Mouse (Mus musculus): ENCODE results near the gene 1700022I11Rik. TPM values are rescaled to one million over a fixed set of nuclear protein-coding genes. Genes with fewer than 3 reads are reported as not detected.

1700022I11Rik gene
- polyA plus RNA-seq, 1 experiment, result not detected

DNA sequence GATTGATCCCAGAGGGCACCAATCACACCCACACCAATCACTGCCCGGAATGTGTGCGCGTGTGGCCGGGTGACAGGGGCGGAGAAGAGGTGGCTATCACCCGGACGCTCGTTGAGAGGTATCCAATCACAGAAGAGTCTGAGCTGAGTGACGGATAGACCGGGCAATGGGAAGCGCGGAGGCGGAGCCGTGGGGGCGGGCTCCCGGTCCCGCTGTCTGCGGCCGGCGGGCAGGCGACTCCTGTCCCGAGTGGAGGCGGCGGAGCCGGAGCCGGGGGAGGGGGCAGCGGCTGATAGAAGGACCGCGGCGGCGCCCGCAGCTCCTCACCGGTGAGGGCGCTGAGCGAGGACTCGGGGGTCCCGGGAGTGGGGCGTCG lies 19.7 kb upstream of the 1700022I11Rik start, which contains the start of gene Dnajb5:
Gene Dnajb5, plus strand, starts transcription at position 139 of the 376 bp plus-strand sequence.
- Histone ChIP-seq H3K4me1 (replicated peaks; ENCODE audit: control insufficient read depth, insufficient read depth, low read length) (peaks cover 23% of the 10 kb centered on the region), H3K27ac (ENCODE audit: control insufficient read depth, insufficient read depth, low read length) (peak within 1 kb of the TSS; percentile 58; the same call in 1 of the 2 replicates), H3K36me3 (ENCODE audit: control insufficient read depth, insufficient read depth, low read length) (no peaks in the 10 kb centered on the region), H3K4me3 (ENCODE audit: control insufficient read depth, insufficient read depth, low read length) (peak within 1 kb of the TSS; percentile 84), H3K27me3 (ENCODE audit: control insufficient read depth, insufficient read depth, low read length) (no peaks in the 10 kb centered on the region)
- no peak for TF ChIP-seq POLR2A (IDR thresholded peaks at IDR 0.05; ENCODE audit: control insufficient read depth, extremely low read depth, insufficient read depth, low read length, poor library complexity)
- TF ChIP-seq CTCF (IDR thresholded peaks at IDR 0.05; ENCODE audit: borderline replicate concordance, control insufficient read depth, extremely low read depth, insufficient read depth, low read length, poor library complexity), result no peak; the same call in 1 of the 2 replicates
- WGBS, result 1% methylated on average over 39 of the region's 39 CpGs
- peak; percentile 97 for DNase-seq

DNA sequence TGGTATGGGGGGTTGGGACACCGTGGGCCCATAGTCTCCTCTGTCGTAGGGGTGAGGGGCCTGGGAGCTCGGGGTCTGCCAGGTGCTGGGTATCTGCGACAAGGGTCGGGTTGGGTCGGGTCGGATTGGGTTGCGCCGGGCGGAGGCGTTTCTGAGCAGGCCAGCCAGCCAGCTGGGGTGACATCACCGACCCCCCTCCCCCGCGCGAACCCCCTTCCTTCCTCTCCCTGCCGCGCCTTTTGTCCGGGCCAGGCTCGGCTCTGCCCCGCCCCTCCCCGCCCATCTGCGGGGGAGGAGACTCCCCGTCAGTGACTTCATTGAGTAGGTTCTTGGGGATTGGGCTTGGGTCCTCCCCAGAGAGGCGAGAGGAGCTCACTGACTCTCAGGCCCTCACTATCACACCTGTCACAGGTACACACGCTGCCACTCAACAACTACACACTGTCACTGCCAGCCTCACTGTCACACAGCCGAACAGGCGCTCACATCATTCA lies 19.3 kb upstream of the 1700022I11Rik start:
- 4% methylated on average over 25 of the region's 27 CpGs for WGBS
- H3K27me3 ChIP-seq (ENCODE audit: control insufficient read depth, insufficient read depth, low read length), result no peaks in the 10 kb centered on the region
- H3K27ac ChIP-seq (ENCODE audit: control insufficient read depth, insufficient read depth, low read length), result peak overlapping the region; percentile 58; the same call in 1 of the 2 replicates
- H3K4me1 ChIP-seq (replicated peaks; ENCODE audit: control insufficient read depth, insufficient read depth, low read length), result peaks cover 23% of the 10 kb centered on the region
- peak; percentile 94 for DNase-seq
- no peaks in the 10 kb centered on the region for H3K36me3 ChIP-seq (ENCODE audit: control insufficient read depth, insufficient read depth, low read length)
- TF ChIP-seq POLR2A (IDR thresholded peaks at IDR 0.05; ENCODE audit: control insufficient read depth, extremely low read depth, insufficient read depth, low read length, poor library complexity) (peak; percentile 20), CTCF (IDR thresholded peaks at IDR 0.05; ENCODE audit: borderline replicate concordance, control insufficient read depth, extremely low read depth, insufficient read depth, low read length, poor library complexity) (no peak)
- H3K4me3 ChIP-seq (ENCODE audit: control insufficient read depth, insufficient read depth, low read length), result peak overlapping the region; percentile 84

DNA sequence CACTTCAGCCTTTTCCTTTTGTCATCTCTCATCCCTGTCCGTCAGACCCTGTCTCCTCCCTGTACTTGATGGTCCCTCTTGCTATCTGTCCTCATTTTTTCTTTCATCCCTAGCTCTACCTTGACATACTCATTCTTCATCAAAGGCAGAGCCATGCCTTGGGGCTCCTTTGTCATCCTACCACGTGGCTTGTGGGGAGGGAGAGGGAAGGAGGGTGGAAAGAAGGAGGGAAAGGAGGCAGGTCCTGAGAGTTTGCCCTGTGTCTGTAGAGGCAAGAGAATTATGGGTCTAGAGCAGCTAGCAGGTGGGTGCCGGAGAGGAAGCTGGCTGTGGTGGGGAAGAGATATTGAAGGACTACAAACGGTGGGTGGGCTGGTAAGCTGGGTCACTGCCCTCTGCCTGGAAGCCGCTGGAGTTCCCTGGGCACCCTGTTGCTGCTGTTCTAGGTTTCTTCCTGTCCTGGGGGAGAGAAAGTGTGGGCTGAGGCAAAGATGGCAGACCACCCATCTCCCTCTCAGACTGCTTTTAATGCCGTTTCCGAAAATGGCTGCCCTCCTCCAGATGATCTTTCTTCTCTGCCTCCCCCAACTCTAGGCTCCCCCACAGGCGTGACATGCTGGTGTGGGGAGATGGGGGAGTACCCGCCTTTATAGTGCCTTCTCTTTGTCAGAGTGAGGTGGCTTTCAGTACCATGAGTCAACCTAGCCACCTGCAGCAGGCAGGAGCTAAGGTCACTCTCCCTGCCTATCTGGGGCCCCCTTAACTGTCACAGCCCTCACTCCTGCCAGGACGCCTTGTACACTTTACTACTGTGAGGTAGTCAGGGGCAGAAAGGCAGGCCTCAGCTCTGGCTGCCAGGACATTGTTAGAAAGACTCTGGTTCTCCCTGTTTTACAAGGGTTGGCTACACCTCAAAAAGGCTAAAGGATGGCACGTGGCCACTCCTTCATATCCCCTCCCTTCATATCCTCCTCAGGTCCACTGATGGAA lies 17.9 kb upstream of the 1700022I11Rik start:
- TF ChIP-seq POLR2A (IDR thresholded peaks at IDR 0.05; ENCODE audit: control insufficient read depth, extremely low read depth, insufficient read depth, low read length, poor library complexity), result no peak
- H3K36me3 ChIP-seq (ENCODE audit: control insufficient read depth, insufficient read depth, low read length), result no peaks in the 10 kb centered on the region
- WGBS, result 46% methylated on average over 11 of the region's 11 CpGs
- no peak overlapping the region for H3K27ac ChIP-seq (ENCODE audit: control insufficient read depth, insufficient read depth, low read length)
- no peaks in the 10 kb centered on the region for H3K27me3 ChIP-seq (ENCODE audit: control insufficient read depth, insufficient read depth, low read length)
- DNase-seq, result no peak
- H3K4me3 ChIP-seq (ENCODE audit: control insufficient read depth, insufficient read depth, low read length), result no peak overlapping the region
- H3K4me1 ChIP-seq (replicated peaks; ENCODE audit: control insufficient read depth, insufficient read depth, low read length), result peaks cover 23% of the 10 kb centered on the region

DNA sequence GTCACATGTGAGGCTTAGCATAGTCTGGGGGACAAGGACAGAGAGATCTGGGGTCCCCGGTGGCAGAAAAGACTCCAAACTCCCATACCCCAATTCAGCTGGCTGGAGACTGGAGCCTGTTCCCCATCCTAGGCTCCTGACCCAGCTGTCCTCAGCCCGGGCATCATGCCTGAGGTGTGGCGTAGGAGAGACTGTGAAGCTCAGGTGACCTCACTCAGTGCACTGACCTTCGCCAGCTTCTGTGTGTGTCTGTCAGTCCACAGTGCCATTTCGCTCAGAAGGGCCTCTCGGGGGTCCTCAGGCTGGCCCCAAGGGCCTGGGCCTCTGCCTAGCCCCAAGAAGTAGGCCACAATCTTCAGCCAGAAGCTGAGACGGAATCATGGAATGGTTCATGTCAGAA lies 16.8 kb upstream of the 1700022I11Rik start:
- H3K4me3 ChIP-seq (ENCODE audit: control insufficient read depth, insufficient read depth, low read length), result no peak overlapping the region
- WGBS, result 97% methylated on average over 7 of the region's 7 CpGs

DNA sequence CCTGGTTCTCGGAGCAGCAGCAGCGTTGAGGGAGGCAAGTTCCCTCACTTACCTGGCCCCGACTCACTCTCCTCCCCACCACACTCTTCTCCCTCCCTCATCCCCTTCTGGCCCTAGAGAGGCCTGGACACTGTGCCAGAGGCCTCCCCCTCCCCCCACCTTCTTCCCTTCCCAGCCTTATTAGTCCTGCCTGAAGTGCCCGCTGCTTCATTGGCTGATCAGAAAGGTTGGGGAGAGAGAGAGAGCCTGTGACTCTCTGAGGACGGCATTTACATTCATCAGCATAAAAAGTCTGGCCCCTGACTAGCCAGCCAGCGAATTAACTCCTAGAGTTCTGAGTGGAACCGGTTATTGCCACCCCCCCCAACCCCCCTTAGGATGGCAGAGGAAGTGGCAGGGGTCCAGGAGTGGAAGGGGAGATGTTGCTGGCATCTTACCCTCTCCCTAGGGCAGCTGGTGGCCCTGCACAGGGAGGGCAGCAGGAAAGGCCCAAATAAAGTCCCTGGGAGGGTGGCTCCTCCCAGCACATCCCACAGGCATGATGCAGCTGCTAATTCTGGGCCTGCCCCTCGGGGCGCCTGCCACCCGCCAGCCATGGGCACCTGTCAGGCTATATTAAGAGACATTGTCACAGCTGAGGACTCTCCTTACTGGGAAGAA lies 15.8 kb upstream of the 1700022I11Rik start:
- Histone ChIP-seq H3K4me3 (ENCODE audit: control insufficient read depth, insufficient read depth, low read length) (no peak overlapping the region), H3K4me1 (replicated peaks; ENCODE audit: control insufficient read depth, insufficient read depth, low read length) (peaks cover 23% of the 10 kb centered on the region), H3K27ac (ENCODE audit: control insufficient read depth, insufficient read depth, low read length) (no peak overlapping the region), H3K27me3 (ENCODE audit: control insufficient read depth, insufficient read depth, low read length) (no peaks in the 10 kb centered on the region), H3K36me3 (ENCODE audit: control insufficient read depth, insufficient read depth, low read length) (no peaks in the 10 kb centered on the region)
- TF ChIP-seq CTCF (IDR thresholded peaks at IDR 0.05; ENCODE audit: borderline replicate concordance, control insufficient read depth, extremely low read depth, insufficient read depth, low read length, poor library complexity), result no peak
- TF ChIP-seq POLR2A (IDR thresholded peaks at IDR 0.05; ENCODE audit: control insufficient read depth, extremely low read depth, insufficient read depth, low read length, poor library complexity), result no peak
- DNase-seq, result no peak
- WGBS, result 85% methylated on average over 10 of the region's 10 CpGs

More for the DNA sequence above, 16.8 kb upstream of the 1700022I11Rik start:
- DNase-seq, result no peak
- H3K27me3 ChIP-seq (ENCODE audit: control insufficient read depth, insufficient read depth, low read length), result no peaks in the 10 kb centered on the region
- TF ChIP-seq CTCF (IDR thresholded peaks at IDR 0.05; ENCODE audit: borderline replicate concordance, control insufficient read depth, extremely low read depth, insufficient read depth, low read length, poor library complexity) (no peak), POLR2A (IDR thresholded peaks at IDR 0.05; ENCODE audit: control insufficient read depth, extremely low read depth, insufficient read depth, low read length, poor library complexity) (no peak)
- H3K4me1 ChIP-seq (replicated peaks; ENCODE audit: control insufficient read depth, insufficient read depth, low read length), result peaks cover 23% of the 10 kb centered on the region
- H3K27ac ChIP-seq (ENCODE audit: control insufficient read depth, insufficient read depth, low read length), result no peak overlapping the region
- H3K36me3 ChIP-seq (ENCODE audit: control insufficient read depth, insufficient read depth, low read length), result no peaks in the 10 kb centered on the region

DNA sequence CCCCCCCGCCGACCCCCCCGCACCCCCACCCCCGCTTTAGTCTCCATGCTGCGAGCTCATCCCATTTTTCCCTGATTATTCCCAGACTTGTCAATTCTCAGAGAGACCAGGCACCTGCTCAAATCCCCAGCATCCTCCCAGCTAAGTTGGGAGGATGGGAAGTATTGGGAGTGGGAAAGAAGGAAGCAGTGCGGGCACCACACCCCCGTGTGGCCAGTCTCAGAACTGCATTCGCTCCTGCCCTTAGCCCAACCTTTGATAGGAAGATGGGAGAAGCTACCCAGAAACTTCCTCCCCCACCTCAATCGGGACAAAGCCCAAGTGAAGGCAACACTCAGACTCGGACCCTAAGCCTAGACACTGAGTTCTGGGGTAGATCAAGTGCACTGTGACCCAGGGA lies 15.1 kb upstream of the 1700022I11Rik start:
- TF ChIP-seq POLR2A (IDR thresholded peaks at IDR 0.05; ENCODE audit: control insufficient read depth, extremely low read depth, insufficient read depth, low read length, poor library complexity) (no peak), CTCF (IDR thresholded peaks at IDR 0.05; ENCODE audit: borderline replicate concordance, control insufficient read depth, extremely low read depth, insufficient read depth, low read length, poor library complexity) (peak; percentile 90)

More for the DNA sequence above, 15.1 kb upstream of the 1700022I11Rik start:
- no peak overlapping the region for H3K27ac ChIP-seq (ENCODE audit: control insufficient read depth, insufficient read depth, low read length)
- no peak overlapping the region for H3K4me3 ChIP-seq (ENCODE audit: control insufficient read depth, insufficient read depth, low read length)
- H3K36me3 ChIP-seq (ENCODE audit: control insufficient read depth, insufficient read depth, low read length), result no peaks in the 10 kb centered on the region
- peak; percentile 35 for DNase-seq
- 31% methylated on average over 10 of the region's 10 CpGs for WGBS
- H3K27me3 ChIP-seq (ENCODE audit: control insufficient read depth, insufficient read depth, low read length), result no peaks in the 10 kb centered on the region
- peaks cover 21% of the 10 kb centered on the region for H3K4me1 ChIP-seq (replicated peaks; ENCODE audit: control insufficient read depth, insufficient read depth, low read length)
